Mouse (Mus musculus): ENCODE data around the gene Rmi2. TPM values are rescaled to one million over a fixed set of nuclear protein-coding genes. Genes with fewer than 3 reads are reported as not detected.
A peak's percentile ranks its signal among the peaks of the same experiment; 100 is the strongest.

Gene Rmi2
- polyA plus RNA-seq, 1 experiment from 2014 or later = 4.8 TPM

DNA sequence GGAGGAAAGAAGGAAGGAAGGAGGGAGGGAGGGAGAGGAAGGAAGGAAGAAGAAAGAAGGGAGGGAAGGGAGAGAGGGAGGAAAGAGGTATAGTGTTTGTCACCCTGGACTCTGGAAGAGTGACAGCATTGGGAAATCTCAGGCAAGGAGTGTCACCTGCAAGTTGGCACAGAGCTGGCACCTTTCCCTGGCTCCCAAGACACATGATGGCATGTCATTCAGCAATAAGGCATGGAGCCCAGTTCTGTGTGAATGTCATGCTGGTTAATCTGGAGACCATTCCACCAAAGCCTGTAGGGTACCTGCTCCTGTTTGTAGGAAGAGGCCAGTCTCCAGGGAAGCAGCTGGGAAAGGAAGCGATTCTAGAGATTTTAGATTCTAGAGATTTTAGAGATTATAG lies 24.5 kb upstream of the Rmi2 start:
- H3K4me3 ChIP-seq = no peak overlapping the region
- DNase-seq (ENCODE audit: low spot score) = no peak
- no peaks in the 10 kb centered on the region for H3K9me3 ChIP-seq (replicated peaks)
- WGBS = 79% methylated on average over 1 of the region's 1 CpGs
- H3K4me1 ChIP-seq = peaks cover 20% of the 10 kb centered on the region
- no peak overlapping the region for H3K27ac ChIP-seq
- H3K27me3 ChIP-seq (ENCODE audit: low read depth, poor library complexity, severe bottlenecking) = no peaks in the 10 kb centered on the region
- H3K36me3 ChIP-seq = no peaks in the 10 kb centered on the region

DNA sequence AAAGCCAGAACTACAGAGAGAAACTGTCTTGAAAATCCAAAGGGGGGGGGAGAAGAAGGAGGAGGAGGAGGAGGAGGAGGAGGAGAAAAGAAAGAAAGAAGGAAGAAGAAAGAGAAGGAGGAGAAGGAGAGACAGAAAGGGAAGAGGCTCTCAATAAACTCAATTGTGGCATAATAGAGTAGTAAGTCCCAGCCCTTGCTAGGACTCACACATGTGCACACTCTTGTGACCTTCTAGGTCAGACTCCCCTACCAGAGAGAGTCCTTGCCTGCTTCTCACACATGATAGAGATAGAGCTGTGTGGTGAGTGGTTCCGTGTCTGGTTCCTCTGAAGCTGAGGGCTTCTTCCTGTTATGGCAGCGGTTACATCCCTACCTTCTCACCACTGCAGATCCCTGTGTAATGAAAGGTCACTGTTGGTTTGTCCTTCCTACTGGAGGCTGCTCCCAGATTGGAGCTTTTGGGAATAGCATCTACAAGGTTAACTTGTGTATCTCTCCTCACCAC lies 21.9 kb upstream of the Rmi2 start, which contains the start of gene Gm11172:
TSS of gene Gm11172 (plus strand) at position 51 of the 507 bp plus-strand sequence.
- H3K9me3 ChIP-seq (replicated peaks) = no peaks in the 10 kb centered on the region
- H3K27ac ChIP-seq = no peak within 1 kb of the TSS
- peaks cover 9% of the 10 kb centered on the region; the same call in 1 of the 2 replicates for H3K4me1 ChIP-seq
- no peak within 1 kb of the TSS for H3K4me3 ChIP-seq
- no peaks in the 10 kb centered on the region for H3K36me3 ChIP-seq
- no peak for DNase-seq (ENCODE audit: low spot score)
- WGBS = 83% methylated on average over 2 of the region's 2 CpGs
- no peaks in the 10 kb centered on the region for H3K27me3 ChIP-seq (ENCODE audit: low read depth, poor library complexity, severe bottlenecking)

GRCm38 (mm10) chr16:10813726-10814125 lies 21.1 kb upstream of the Rmi2 start:
- no peak overlapping the region for H3K27ac ChIP-seq
- peaks cover 9% of the 10 kb centered on the region; the same call in 1 of the 2 replicates for H3K4me1 ChIP-seq
- no peaks in the 10 kb centered on the region for H3K27me3 ChIP-seq (ENCODE audit: low read depth, poor library complexity, severe bottlenecking)
- no peaks in the 10 kb centered on the region for H3K36me3 ChIP-seq
- DNase-seq (ENCODE audit: low spot score) = no peak
- no peaks in the 10 kb centered on the region for H3K9me3 ChIP-seq (replicated peaks)
- WGBS = 79% methylated on average over 4 of the region's 4 CpGs
- no peak overlapping the region for H3K4me3 ChIP-seq

- no peaks in the 10 kb centered on the region for H3K36me3 ChIP-seq
- H3K27me3 ChIP-seq (ENCODE audit: low read depth, poor library complexity, severe bottlenecking) = no peaks in the 10 kb centered on the region
- H3K9me3 ChIP-seq (replicated peaks) = no peaks in the 10 kb centered on the region
- H3K4me1 ChIP-seq = peaks cover 9% of the 10 kb centered on the region; the same call in 1 of the 2 replicates
- H3K27ac ChIP-seq = no peak overlapping the region
- WGBS = 75% methylated on average over 4 of the region's 4 CpGs
- no peak overlapping the region for H3K4me3 ChIP-seq
- no peak for DNase-seq (ENCODE audit: low spot score)
Measured at GRCm38 (mm10) chr16:10814864-10815263, 20.0 kb upstream of the Rmi2 start.

- Histone ChIP-seq H3K27me3 (ENCODE audit: low read depth, poor library complexity, severe bottlenecking) (no peaks in the 10 kb centered on the region), H3K27ac (no peak overlapping the region), H3K4me3 (no peak overlapping the region), H3K36me3 (no peaks in the 10 kb centered on the region), H3K9me3 (replicated peaks) (no peaks in the 10 kb centered on the region), H3K4me1 (peaks cover 13% of the 10 kb centered on the region)
- no peak for DNase-seq (ENCODE audit: low spot score)
- WGBS = 89% methylated on average over 4 of the region's 4 CpGs
Measured at GRCm38 (mm10) chr16:10818579-10819135, 16.2 kb upstream of the Rmi2 start.

GRCm38 (mm10) chr16:10819966-10820365 lies 14.9 kb upstream of the Rmi2 start:
- Histone ChIP-seq H3K9me3 (replicated peaks) (no peaks in the 10 kb centered on the region), H3K4me1 (peaks cover 9% of the 10 kb centered on the region), H3K4me3 (no peak overlapping the region), H3K27ac (no peak overlapping the region), H3K36me3 (no peaks in the 10 kb centered on the region), H3K27me3 (ENCODE audit: low read depth, poor library complexity, severe bottlenecking) (no peaks in the 10 kb centered on the region)
- 82% methylated on average over 3 of the region's 3 CpGs for WGBS
- DNase-seq (ENCODE audit: low spot score) = no peak

DNA sequence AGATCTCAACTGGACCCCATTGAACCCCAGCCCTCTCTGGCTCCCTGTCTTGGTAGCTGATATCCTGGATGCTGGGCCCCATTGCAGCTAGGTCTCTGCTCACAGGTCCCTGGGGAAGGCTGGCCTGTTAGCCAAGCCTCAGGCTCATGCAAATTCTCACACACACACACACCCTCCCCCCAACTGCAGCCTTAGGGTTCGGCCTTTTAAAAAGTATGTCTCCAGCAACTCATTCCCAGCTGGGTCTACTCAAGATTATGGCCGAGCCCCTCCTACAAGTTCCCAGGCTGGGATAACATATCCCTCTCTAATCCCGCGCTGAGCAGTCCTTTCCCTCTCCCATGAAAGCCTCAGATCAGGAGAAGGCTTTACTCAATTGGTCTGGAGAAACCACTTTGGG lies 13.5 kb upstream of the Rmi2 start:
- Histone ChIP-seq H3K27ac (peak overlapping the region; percentile 33; the same call in 1 of the 2 replicates), H3K9me3 (replicated peaks) (no peaks in the 10 kb centered on the region), H3K4me3 (no peak overlapping the region), H3K36me3 (no peaks in the 10 kb centered on the region), H3K27me3 (ENCODE audit: low read depth, poor library complexity, severe bottlenecking) (no peaks in the 10 kb centered on the region), H3K4me1 (peaks cover 10% of the 10 kb centered on the region)
- no peak for DNase-seq (ENCODE audit: low spot score)
- WGBS = 69% methylated on average over 4 of the region's 4 CpGs

- Histone ChIP-seq H3K4me1 (peaks cover 20% of the 10 kb centered on the region), H3K36me3 (no peaks in the 10 kb centered on the region), H3K9me3 (replicated peaks) (no peaks in the 10 kb centered on the region), H3K4me3 (no peak overlapping the region), H3K27ac (no peak overlapping the region), H3K27me3 (ENCODE audit: low read depth, poor library complexity, severe bottlenecking) (no peaks in the 10 kb centered on the region)
- WGBS = 98% methylated on average over 1 of the region's 1 CpGs
- no peak for DNase-seq (ENCODE audit: low spot score)
Measured at GRCm38 (mm10) chr16:10824536-10824935, 10.3 kb upstream of the Rmi2 start.

DNA sequence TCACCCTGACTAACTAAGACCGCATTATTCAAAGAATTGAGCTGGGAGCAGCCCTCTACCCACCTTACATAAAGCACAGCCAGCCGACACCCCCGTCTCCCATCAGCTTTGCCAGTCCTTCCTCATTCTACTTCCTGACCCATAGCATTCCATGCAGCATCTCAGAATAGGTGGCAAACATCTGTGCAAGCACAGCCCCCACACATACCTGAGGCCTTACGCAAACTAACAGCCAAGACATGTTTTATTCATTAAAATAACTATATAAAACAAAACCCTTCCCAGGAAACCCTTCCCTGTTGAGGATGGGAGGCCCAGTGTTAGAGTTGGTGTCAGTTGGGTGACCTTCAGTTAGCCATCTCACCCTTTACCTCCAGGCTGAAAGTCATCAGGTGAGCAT lies 9.0 kb upstream of the Rmi2 start:
- H3K36me3 ChIP-seq = no peaks in the 10 kb centered on the region
- H3K9me3 ChIP-seq (replicated peaks) = no peaks in the 10 kb centered on the region
- no peaks in the 10 kb centered on the region for H3K27me3 ChIP-seq (ENCODE audit: low read depth, poor library complexity, severe bottlenecking)
- no peak overlapping the region for H3K27ac ChIP-seq
- peaks cover 20% of the 10 kb centered on the region for H3K4me1 ChIP-seq
- H3K4me3 ChIP-seq = no peak overlapping the region
- 91% methylated on average over 4 of the region's 4 CpGs for WGBS
- no peak for DNase-seq (ENCODE audit: low spot score)

- WGBS = 91% methylated on average over 9 of the region's 9 CpGs
- H3K4me3 ChIP-seq = no peak overlapping the region
- H3K9me3 ChIP-seq (replicated peaks) = no peaks in the 10 kb centered on the region
- no peaks in the 10 kb centered on the region for H3K36me3 ChIP-seq
- H3K27me3 ChIP-seq (ENCODE audit: low read depth, poor library complexity, severe bottlenecking) = no peaks in the 10 kb centered on the region
- no peak for DNase-seq (ENCODE audit: low spot score)
- peaks cover 14% of the 10 kb centered on the region; the same call in 1 of the 2 replicates for H3K4me1 ChIP-seq
- H3K27ac ChIP-seq = no peak overlapping the region
Measured at GRCm38 (mm10) chr16:10827269-10827668, 7.6 kb upstream of the Rmi2 start.

DNA sequence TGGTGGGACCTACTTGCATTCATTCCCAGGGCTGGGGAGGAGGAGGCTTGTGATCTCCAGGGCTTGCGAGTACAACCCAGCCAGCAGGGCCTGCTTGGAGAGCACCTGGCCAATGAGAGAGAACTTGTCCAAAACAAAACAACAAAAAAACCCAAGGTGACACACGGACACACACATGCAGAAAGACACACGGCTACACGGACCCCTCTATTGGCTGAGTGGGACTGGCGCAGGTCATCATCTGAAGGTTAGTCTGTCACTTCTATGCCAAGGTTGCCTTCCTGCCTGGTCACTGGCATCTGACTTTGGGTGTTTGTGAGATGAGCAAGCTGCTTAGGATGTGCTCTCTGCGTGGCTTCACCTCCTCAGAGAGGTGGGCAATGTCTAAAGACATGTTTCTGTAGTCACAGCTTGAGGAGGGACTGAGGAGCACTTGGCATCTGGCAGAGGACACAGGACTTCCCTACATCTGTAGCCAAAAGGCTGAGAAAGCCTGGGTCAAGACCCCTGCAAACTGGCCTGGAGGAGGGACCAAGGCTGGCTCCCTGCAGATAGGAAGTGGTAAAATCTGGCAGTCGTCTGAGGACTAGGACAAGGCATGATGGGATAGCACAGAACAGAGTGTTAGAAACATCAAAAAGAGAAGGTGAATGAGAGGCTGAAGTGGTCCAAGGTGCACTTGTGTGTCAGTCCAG lies 6.9 kb upstream of the Rmi2 start:
- 84% methylated on average over 7 of the region's 7 CpGs for WGBS
- DNase-seq (ENCODE audit: low spot score) = no peak

GRCm38 (mm10) chr16:10828461-10828805 lies 6.4 kb upstream of the Rmi2 start:
- 0 out of 2 replicates have a peak overlapping the region, but pooled peaks have one; percentile 11 for H3K27ac ChIP-seq

More for the DNA sequence above, 6.9 kb upstream of the Rmi2 start:
- Histone ChIP-seq H3K4me1 (peaks cover 14% of the 10 kb centered on the region; the same call in 1 of the 2 replicates), H3K36me3 (no peaks in the 10 kb centered on the region), H3K27me3 (ENCODE audit: low read depth, poor library complexity, severe bottlenecking) (no peaks in the 10 kb centered on the region), H3K9me3 (replicated peaks) (no peaks in the 10 kb centered on the region), H3K4me3 (no peak overlapping the region), H3K27ac (0 out of 2 replicates have a peak overlapping the region, but pooled peaks have one; percentile 11)

GRCm38 (mm10) chr16:10834542-10834910 lies 333 bp upstream of the Rmi2 start:
- Histone ChIP-seq H3K9me3 (replicated peaks) (no peaks in the 10 kb centered on the region), H3K4me1 (peaks cover 46% of the 10 kb centered on the region), H3K4me3 (peak overlapping the region; percentile 90), H3K27me3 (ENCODE audit: low read depth, poor library complexity, severe bottlenecking) (0 out of 2 replicates have a peak, but pooled peaks cover 7% of the 10 kb centered on the region), H3K36me3 (0 out of 2 replicates have a peak, but pooled peaks cover 2% of the 10 kb centered on the region), H3K27ac (peak overlapping the region; percentile 97)
- no peak for DNase-seq (ENCODE audit: low spot score)
- 11% methylated on average over 12 of the region's 12 CpGs for WGBS

More at GRCm38 (mm10) chr16:10828461-10828805, 6.4 kb upstream of the Rmi2 start:
- Histone ChIP-seq H3K27me3 (ENCODE audit: low read depth, poor library complexity, severe bottlenecking) (0 out of 2 replicates have a peak, but pooled peaks cover 3% of the 10 kb centered on the region), H3K4me3 (no peak overlapping the region), H3K36me3 (no peaks in the 10 kb centered on the region), H3K4me1 (peaks cover 14% of the 10 kb centered on the region; the same call in 1 of the 2 replicates), H3K9me3 (replicated peaks) (no peaks in the 10 kb centered on the region)
- WGBS = 72% methylated on average over 4 of the region's 4 CpGs
- DNase-seq (ENCODE audit: low spot score) = no peak
